Mouse (Mus musculus): Measurements from ENCODE around the gene Ak9.

The Ak9 gene

GRCm38 (mm10) chr10:41450780-41451522 is 147.2 kb downstream of the Ak9 start:
- DNase-seq (ENCODE audit: low spot score in 2 of 2): no peak

GRCm38 (mm10) chr10:41451656-41452055 is 147.9 kb downstream of the Ak9 start:
- no peak for DNase-seq (ENCODE audit: low spot score in 2 of 2)

GRCm38 (mm10) chr10:41452791-41453190 is 149.0 kb downstream of the Ak9 start:
- no peak for DNase-seq (ENCODE audit: low spot score in 2 of 2)

- no peak for DNase-seq (ENCODE audit: low spot score in 2 of 2)
Observed at GRCm38 (mm10) chr10:41459990-41460389, 156.2 kb downstream of the Ak9 start.

GRCm38 (mm10) chr10:41460501-41460900 is 156.7 kb downstream of the Ak9 start:
- no peak for DNase-seq (ENCODE audit: low spot score in 2 of 2)

GRCm38 (mm10) chr10:41461057-41461722 is 157.4 kb downstream of the Ak9 start:
- no peak for DNase-seq (ENCODE audit: low spot score in 2 of 2)

GRCm38 (mm10) chr10:41464401-41464955 is 160.7 kb downstream of the Ak9 start:
- DNase-seq (ENCODE audit: low spot score in 2 of 2): no peak

- DNase-seq (ENCODE audit: low spot score in 2 of 2): no peak
Observed at GRCm38 (mm10) chr10:41467325-41467724, 163.5 kb downstream of the Ak9 start.

GRCm38 (mm10) chr10:41470693-41471092 is 166.9 kb downstream of the Ak9 start:
- DNase-seq (ENCODE audit: low spot score in 2 of 2): no peak

- no peak for DNase-seq (ENCODE audit: low spot score in 2 of 2)
Observed at GRCm38 (mm10) chr10:41472534-41472933, 168.8 kb downstream of the Ak9 start.

GRCm38 (mm10) chr10:41472962-41473481 is 169.2 kb downstream of the Ak9 start:
- DNase-seq (ENCODE audit: low spot score in 2 of 2): no peak

- DNase-seq (ENCODE audit: low spot score in 2 of 2): peak in 1 of 2 experiments; percentile 37
Observed at GRCm38 (mm10) chr10:41473782-41474468, 170.1 kb downstream of the Ak9 start.

GRCm38 (mm10) chr10:41474981-41475391 is 171.2 kb downstream of the Ak9 start:
- no peak for DNase-seq (ENCODE audit: low spot score in 2 of 2)

- peak; percentile 68 to 83 for DNase-seq (ENCODE audit: low spot score in 2 of 2)
Observed at GRCm38 (mm10) chr10:41476171-41477017, 172.6 kb downstream of the Ak9 start, which contains the start of gene Mical1. Gene Mical1, plus strand, starts transcription at chr10:41476314.

- no peak for DNase-seq (ENCODE audit: low spot score in 2 of 2)
Observed at GRCm38 (mm10) chr10:41477018-41477277, 173.2 kb downstream of the Ak9 start.

- DNase-seq (ENCODE audit: low spot score in 2 of 2): peak; percentile 29 to 69
Observed at GRCm38 (mm10) chr10:41477278-41478181, 173.8 kb downstream of the Ak9 start.

GRCm38 (mm10) chr10:41479961-41480360 is 176.2 kb downstream of the Ak9 start:
- no peak for DNase-seq (ENCODE audit: low spot score in 2 of 2)

- DNase-seq (ENCODE audit: low spot score in 2 of 2): no peak
Observed at GRCm38 (mm10) chr10:41480938-41481880, 177.4 kb downstream of the Ak9 start.

GRCm38 (mm10) chr10:41482446-41482845 is 178.7 kb downstream of the Ak9 start:
- DNase-seq (ENCODE audit: low spot score in 2 of 2): no peak

Measured in spleen, postnatal 4 days (tissue).